Mouse (Mus musculus): ENCODE data around the gene Tmem82. TPM values are rescaled to one million over a fixed set of nuclear protein-coding genes. Genes with fewer than 3 reads are reported as not detected.

Gene Tmem82
- total RNA-seq (2023): not detected

DNA sequence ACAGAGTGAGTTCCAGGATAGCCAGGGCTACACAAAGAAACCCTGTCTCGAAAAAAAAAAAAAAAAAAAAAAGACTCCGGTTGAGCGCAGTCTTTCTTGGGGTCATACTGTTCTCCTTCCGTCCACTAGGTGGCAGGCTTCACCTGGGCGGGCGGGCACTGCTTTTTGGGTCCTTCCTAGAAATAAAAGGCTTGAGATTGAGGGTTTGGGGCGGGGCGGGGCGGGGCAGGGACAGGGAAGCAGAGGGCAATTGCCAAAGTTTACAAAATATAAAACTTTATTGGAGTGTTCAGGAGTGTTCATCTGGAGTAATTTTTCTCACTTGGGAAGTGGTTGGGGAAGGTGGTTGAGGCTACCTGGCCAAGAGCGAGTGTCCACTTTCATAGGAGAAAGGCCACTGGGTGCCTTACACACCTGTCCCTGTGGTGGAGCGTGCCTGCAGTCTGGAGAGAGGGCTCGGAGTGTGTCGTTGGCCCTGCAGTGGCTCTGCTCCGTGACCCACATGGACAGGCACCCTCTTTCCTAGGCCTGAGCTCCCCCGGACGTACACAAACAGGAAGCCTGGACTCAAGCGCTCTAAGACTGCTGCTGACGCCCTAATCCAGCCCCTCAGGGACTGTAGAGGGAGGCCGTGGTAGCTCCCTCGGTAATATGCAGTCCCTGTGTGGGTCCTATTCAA lies at the start of gene Tmem82:
TSS of gene Tmem82 (minus strand) at position 69 of the 679 bp plus-strand sequence.

DNA sequence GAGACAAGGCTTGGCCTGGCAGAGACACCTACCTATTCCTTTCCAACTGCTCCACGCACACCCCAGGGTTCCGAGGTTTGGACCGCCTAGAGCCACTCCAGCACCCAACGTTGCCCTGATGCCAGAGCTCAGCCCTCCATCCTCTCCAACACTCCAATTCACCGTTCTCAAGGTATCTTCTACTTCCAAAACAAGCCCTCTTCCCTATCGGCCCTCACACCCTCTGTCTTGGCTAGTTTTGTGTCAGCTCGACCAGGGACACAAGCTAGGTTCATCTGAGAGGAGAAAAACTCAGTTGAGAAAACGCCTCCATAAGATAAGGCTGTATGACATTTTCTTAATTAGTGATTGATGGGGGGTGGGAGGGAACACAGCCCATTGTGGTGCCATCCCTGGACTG lies 46.4 kb upstream of the Tmem82 start, which contains the start of gene Plekhm2:
TSS of gene Plekhm2 (minus strand) at position 101 of the 400 bp plus-strand sequence.

DNA sequence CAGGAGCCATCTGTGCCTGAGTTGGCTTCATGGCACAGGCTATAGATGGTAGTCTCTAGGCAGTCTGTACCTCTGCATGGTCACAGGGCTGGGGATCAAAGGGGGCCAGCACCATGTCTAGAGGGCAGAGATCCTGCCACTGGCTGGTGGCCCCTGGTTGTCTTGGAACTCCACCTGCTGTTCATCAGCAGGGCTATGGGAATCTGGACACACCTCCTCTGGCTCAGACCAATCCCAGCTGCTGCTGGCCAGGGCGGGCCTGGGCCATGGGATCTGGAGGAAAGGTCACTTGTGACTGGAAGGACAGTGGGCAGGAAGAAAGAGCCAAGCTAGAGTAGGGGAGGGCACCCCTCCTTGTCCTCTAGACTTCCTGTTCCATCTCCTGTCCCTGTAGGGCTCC lies 5.2 kb upstream of the Tmem82 start, which contains the start of gene Slc25a34:
TSS of gene Slc25a34 (minus strand) at position 156 of the 400 bp plus-strand sequence.

DNA sequence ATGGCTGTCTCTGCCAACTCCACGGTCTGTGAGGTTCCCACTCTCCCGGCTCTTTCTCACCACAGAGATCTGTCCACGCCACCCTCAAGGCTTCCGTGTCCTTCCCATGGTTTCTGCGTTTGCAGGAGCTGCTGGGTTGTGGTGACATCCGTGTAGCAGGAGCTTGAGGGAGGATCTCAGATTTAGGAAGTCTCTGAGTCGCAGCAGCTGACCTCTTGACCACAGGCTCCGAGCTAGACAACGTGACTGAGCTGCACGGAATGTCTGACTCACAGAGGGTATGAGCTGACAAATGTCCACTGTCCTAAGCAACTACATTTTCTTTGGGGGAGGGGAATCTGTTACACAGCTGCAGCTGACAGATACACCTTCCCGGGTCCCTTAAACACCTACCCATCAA lies 12.6 kb downstream of the Tmem82 start, which contains the start of gene Fblim1:
TSS of gene Fblim1 (minus strand) at position 236 of the 400 bp plus-strand sequence.

Other genes with a start within 250 kb of the Tmem82 start
- not detected for gene Clcnka, start 219.9 kb downstream of the Tmem82 start, total RNA-seq (2023)
- not detected for gene Clcnkb, start 202.6 kb downstream of the Tmem82 start, total RNA-seq (2023)
- gene Hspb7, start 197.9 kb downstream of the Tmem82 start, total RNA-seq (2023): not detected
- gene Srarp, start 182.5 kb downstream of the Tmem82 start, total RNA-seq (2023): not detected
- 41.5 TPM for gene Zbtb17, start 174.0 kb downstream of the Tmem82 start, total RNA-seq (2023)
- 57.6 TPM for gene Spen, start 80.0 kb downstream of the Tmem82 start, total RNA-seq (2023)
- gene Fblim1, start 12.5 kb downstream of the Tmem82 start, total RNA-seq (2023): not detected
- gene Slc25a34, start 5.2 kb upstream of the Tmem82 start, total RNA-seq (2023): not detected
- 36.7 TPM for gene Plekhm2, start 46.3 kb upstream of the Tmem82 start, total RNA-seq (2023)
- gene Rsc1a1, start 67.0 kb upstream of the Tmem82 start, total RNA-seq (2023): 7.3 TPM
- gene Ddi2, start 104.8 kb upstream of the Tmem82 start, total RNA-seq (2023): 37.8 TPM
- gene Agmat, start 128.0 kb upstream of the Tmem82 start, total RNA-seq (2023): not detected
- gene Dnajc16, start 172.3 kb upstream of the Tmem82 start, total RNA-seq (2023): 8.6 TPM
- 9.7 TPM for gene Casp9, start 175.0 kb upstream of the Tmem82 start, total RNA-seq (2023)
- gene Cela2a, start 207.5 kb upstream of the Tmem82 start, total RNA-seq (2023): 4.9 TPM
- gene Ctrc, start 227.7 kb upstream of the Tmem82 start, total RNA-seq (2023): not detected